Mouse (Mus musculus) B cell, adult 2 months (primary cell): ENCODE results near the gene B4galt2.

Experiments
- DNase-seq, 2 experiments: peaks; one replicate each; pipeline ENCODE4 v3.0.0; 2022

The B4galt2 gene

GRCm38 (mm10) chr4:117831920-117832691, 51.2 kb downstream of the B4galt2 start:
- no peak for DNase-seq

DNA sequence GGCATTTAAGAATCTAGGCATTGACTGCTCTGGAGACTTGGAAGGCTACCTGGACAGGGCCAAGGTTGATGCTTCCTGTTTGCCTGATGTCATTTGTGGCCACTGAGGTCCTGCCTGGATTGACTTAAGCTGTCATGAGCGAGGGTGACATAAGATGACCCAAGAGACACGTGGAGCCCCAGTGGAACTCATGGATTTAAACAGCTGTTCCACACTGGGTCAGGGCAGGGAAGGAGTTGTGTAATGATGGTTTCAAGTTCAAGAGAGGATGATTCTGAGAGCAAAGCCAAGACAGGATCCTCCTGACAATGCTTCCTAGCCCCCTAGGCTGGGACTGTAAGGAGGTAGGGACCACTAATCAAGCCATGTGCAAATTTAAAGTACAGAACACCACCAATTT, 51.8 kb downstream of the B4galt2 start:
- DNase-seq: no peak

GRCm38 (mm10) chr4:117830801-117831200, 52.5 kb downstream of the B4galt2 start:
- DNase-seq: no peak

DNA sequence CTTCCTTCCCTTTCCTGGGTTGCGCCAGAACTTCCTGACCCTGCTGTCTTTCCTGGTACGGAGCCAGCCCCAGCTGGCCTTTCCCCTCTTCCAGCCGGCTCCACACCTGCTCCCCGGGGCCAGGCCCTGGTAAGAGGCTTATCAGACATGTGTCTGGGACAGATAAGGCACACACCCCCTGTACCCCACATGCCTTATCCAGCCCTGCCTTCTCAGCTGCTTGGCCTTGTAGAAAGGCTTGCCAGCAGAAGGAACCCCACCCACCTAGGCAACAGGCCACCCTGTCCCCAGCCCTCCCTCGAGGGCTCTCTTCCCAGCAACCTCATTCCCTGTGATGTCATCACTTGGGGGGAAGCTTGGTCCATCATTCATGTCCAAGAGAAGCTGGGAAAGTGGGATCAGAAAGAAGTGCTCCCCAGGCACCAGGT, 53.1 kb downstream of the B4galt2 start:
- DNase-seq: no peak

DNA sequence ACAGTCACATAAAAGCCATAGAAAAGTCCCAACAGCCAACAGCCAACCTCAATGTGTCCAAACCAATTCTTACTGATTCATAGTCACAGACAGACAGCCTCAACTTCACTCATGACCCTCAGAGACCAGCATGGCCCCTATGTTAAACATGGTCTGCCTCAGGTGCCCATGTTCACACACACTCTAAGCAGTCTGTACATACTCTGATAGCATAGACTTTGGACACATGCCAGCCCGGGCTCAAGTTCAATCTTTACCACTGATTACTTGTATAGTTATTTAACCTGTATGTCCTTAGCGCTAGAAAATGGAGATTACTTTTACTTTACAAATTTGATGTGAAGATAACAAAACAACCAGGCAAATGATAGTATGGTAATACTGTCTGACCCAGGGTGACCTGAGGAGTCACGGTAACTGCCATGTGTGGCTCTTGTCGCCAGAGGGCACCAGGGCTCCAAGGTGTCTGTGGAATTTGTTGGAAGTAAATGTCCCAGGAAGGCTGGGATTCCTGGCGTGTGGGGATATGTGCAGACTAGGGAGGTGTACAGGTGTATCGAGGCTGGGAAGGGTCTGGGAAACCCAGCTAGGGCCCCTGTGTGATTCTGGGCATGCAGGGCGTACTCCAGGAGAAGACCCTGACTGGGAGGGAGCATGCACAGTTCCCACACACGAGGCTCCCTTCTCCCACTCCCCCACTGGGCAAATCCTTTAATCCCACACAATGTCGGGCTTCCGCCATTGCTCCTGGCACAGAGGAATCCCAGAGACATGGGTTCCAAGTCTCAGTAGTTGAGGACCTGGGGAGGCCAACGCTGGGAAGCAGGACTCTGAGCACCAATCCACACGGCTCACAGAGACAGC, 53.8 kb downstream of the B4galt2 start:
- peak; percentile 31 to 41 for DNase-seq

DNA sequence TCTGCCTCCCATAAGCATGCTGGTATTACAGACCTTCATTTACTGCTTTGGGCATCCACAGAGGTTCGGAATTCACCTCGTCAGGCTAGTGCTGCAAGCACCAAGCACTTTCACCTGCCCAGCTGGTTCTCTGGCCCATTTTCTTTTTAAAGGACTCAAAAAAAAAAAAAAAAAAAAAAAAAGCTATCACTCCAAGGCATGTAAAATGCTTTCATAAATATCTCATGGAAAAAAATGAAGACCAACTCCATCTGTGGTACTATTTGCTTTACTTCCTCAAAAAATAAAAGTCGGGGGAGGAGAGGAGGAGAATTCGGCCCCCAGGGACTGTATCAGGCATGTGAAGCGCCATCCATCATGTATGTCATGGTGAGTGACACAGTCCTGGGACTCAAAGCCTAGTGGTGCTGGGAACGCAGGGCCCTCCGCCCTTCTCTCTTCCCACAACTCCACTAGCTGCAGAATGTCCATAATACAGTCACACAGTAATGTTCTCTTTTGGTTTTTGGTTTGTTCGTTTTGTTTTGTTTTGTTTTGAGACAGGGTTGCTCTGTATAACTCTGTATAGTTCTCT, 54.6 kb downstream of the B4galt2 start:
- no peak for DNase-seq
